Mouse (Mus musculus): Measurements from ENCODE around the gene 4930579F01Rik.

- TF ChIP-seq POLR2A (IDR thresholded peaks at IDR 0.05; ENCODE audit: borderline replicate concordance, insufficient read depth, low read length) (no peak), CTCF (IDR thresholded peaks at IDR 0.05; ENCODE audit: borderline replicate concordance, insufficient read depth, low read depth, low read length) (no peak)
These were observed 31.7 kb upstream of the 4930579F01Rik start for GRCm38 (mm10) chr3:138225331-138225730.

Data from cerebellum, adult 2 months (tissue).